Mouse (Mus musculus): ENCODE results near the gene Rapgef3.

GRCm38 (mm10) chr15:97715083-97715482, 52.7 kb downstream of the Rapgef3 start:
- TF ChIP-seq CTCF (IDR thresholded peaks at IDR 0.05 in 2 of 3, conservative IDR thresholded peaks at IDR 0.05 in 1 of 3; ENCODE audit: control insufficient read depth in 1 of 3, insufficient read depth in 1 of 3, low read depth in 2 of 3, low read length in 3 of 3, poor library complexity in 1 of 3, severe bottlenecking in 1 of 3): no peak
- TF ChIP-seq EP300 (IDR thresholded peaks at IDR 0.05; ENCODE audit: low read depth in 1 of 2, low read length in 2 of 2): no peak
- TF ChIP-seq POLR2AphosphoS5 (IDR thresholded peaks at IDR 0.05; ENCODE audit: borderline replicate concordance, low read depth, low read length): no peak
- no peak for TF ChIP-seq E2F4 (IDR thresholded peaks at IDR 0.05; ENCODE audit: borderline replicate concordance, low read depth, low read length)
- TF ChIP-seq POLR2A (IDR thresholded peaks at IDR 0.05; ENCODE audit: control insufficient read depth in 1 of 2, insufficient read depth in 1 of 2, low read depth in 1 of 2, low read length in 2 of 2, poor library complexity in 1 of 2): no peak
- TF ChIP-seq MAZ (IDR thresholded peaks at IDR 0.05; ENCODE audit: low read depth, low read length): no peak
- TF ChIP-seq BHLHE40 (IDR thresholded peaks at IDR 0.05; ENCODE audit: borderline replicate concordance, low read depth, low read length): no peak
- no peak for TF ChIP-seq ZNF384 (IDR thresholded peaks at IDR 0.05; ENCODE audit: low read depth, low read length)
- no peak for TF ChIP-seq TBP (IDR thresholded peaks at IDR 0.05; ENCODE audit: low read depth, low read length)
- TF ChIP-seq ZC3H11A (IDR thresholded peaks at IDR 0.05; ENCODE audit: low read depth, low read length): no peak
- no peak for TF ChIP-seq MAFK (IDR thresholded peaks at IDR 0.05; ENCODE audit: borderline replicate concordance, low read depth, low read length)
- no peak for TF ChIP-seq POLR2AphosphoS2 (IDR thresholded peaks at IDR 0.05; ENCODE audit: low read length)

All from MEL (cell line).